Mouse (Mus musculus) neural tube, embryonic 12.5 days (tissue): ENCODE data around the gene Cacna1c. TPM values are rescaled to one million over a fixed set of nuclear protein-coding genes. Genes with fewer than 3 reads are reported as not detected.

Experiments used
- ATAC-seq: fragments of 200-750 bp; cut with Nextera tagmentation; 2 replicates; pipeline ENCODE4 v1.8.0; 2017; ENCODE audit warnings: low read depth, mild to moderate bottlenecking, moderate TSS enrichment, moderate library complexity; ENCODE audit not compliant: low FRiP score
- H3K27ac ChIP-seq: fragments of 300-500 bp; sonication (generic); 2 replicates; pipeline ENCODE4 v1.5.1; 2016
- H3K27me3 ChIP-seq: fragments of 300-500 bp; sonication (generic); replicated peaks from 2 replicates; pipeline ENCODE4 v1.6.1; 2016; ENCODE audit warnings: mild to moderate bottlenecking
- H3K36me3 ChIP-seq: fragments of 300-500 bp; sonication (generic); 2 replicates; pipeline ENCODE4 v1.6.1; 2016; ENCODE audit warnings: mild to moderate bottlenecking
- H3K4me1 ChIP-seq: fragments of 300-500 bp; sonication (generic); 2 replicates; pipeline ENCODE4 v1.6.1; 2016
- H3K4me2 ChIP-seq: fragments of 300-500 bp; sonication (generic); replicated peaks from 2 replicates; pipeline ENCODE4 v1.6.1; 2016; ENCODE audit warnings: mild to moderate bottlenecking
- H3K4me3 ChIP-seq: fragments of 300-500 bp; sonication (generic); 2 replicates; pipeline ENCODE4 v1.5.1; 2016
- H3K9ac ChIP-seq: fragments of 300-500 bp; sonication (generic); 2 replicates; pipeline ENCODE4 v1.6.1; 2016; ENCODE audit warnings: mild to moderate bottlenecking
- H3K9me3 ChIP-seq: fragments of 300-500 bp; sonication (generic); 2 replicates; pipeline ENCODE4 v1.6.1; 2016; ENCODE audit warnings: mild to moderate bottlenecking
- WGBS: fragments of 180-500 bp; shearing (Covaris S2); methylation state at CpG from one replicate; pipeline ENCODE4 v1.1.7; 2016; 5-methylcytosine and 5-hydroxymethylcytosine counted together
- polyA plus RNA-seq: library from polyadenylated mRNA; unstranded; fragments of >200 nt; fragmentation: Nextera tagmentation; extraction: Ambion mirVana; gene quantifications from 2 replicates; pipeline ENCODE4 v1.2.1, GENCODE M21; 2016

Gene Cacna1c
- polyA plus RNA-seq, 1 experiment from 2014 or later = 5.9 TPM

DNA sequence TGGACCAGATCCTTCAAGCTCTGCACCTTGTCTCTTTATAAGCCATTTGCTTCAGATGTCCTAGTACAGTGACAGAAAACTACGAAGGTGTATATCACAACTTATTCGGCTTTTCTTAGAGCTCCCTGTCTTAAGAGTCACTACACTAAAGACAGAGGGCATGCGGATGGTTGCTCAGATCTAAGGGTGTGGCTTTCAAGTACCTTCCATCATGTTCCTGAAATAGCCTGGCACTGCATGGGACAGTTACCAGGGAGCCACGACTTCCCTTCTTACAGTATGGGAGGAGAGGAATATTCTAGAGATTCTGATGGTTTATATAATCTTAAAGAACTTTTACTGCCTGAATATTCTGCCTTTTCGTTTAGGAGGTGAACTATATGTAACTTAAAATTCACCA, 289.3 kb downstream of the Cacna1c start:
- ATAC-seq = no peak
- WGBS = 91% methylated on average over 5 of the region's 5 CpGs

DNA sequence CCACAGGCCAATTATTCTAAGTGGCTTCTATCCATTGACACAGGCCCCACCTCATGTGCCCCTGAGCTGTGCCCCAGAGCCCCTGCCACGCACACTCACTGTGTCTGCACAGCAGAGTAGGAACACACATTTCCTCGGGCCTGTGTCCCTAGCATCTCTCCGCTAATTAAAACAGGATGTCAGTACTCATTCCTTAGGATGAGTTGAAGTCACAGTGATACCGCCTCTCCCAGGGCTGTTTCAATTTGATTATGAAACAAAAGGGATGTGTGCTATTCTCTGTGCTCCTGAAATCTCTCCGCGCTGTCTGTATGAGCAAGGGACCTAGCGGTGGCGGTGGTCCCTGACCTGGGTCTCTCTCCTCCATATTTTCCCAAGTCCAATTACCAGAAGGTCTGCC, 296.5 kb downstream of the Cacna1c start:
- Histone ChIP-seq H3K9me3 (no peaks in the 10 kb centered on the region), H3K36me3 (no peaks in the 10 kb centered on the region), H3K9ac (no peak overlapping the region), H3K27me3 (no peaks in the 10 kb centered on the region), H3K4me1 (no peaks in the 10 kb centered on the region), H3K4me3 (no peak overlapping the region), H3K4me2 (no peak overlapping the region), H3K27ac (no peak overlapping the region)
- 87% methylated on average over 8 of the region's 8 CpGs for WGBS
- no peak for ATAC-seq

More for the DNA sequence above, 289.3 kb downstream of the Cacna1c start:
- H3K27me3 ChIP-seq = no peaks in the 10 kb centered on the region
- no peak overlapping the region for H3K4me2 ChIP-seq
- H3K9ac ChIP-seq = no peak overlapping the region
- no peaks in the 10 kb centered on the region for H3K36me3 ChIP-seq
- no peaks in the 10 kb centered on the region for H3K4me1 ChIP-seq
- H3K27ac ChIP-seq = no peak overlapping the region
- H3K4me3 ChIP-seq = no peak overlapping the region
- H3K9me3 ChIP-seq = no peaks in the 10 kb centered on the region

GRCm38 (mm10) chr6:118897101-118897500, 299.1 kb downstream of the Cacna1c start:
- 45% methylated on average over 5 of the region's 5 CpGs for WGBS
- H3K9ac ChIP-seq = no peak overlapping the region
- no peaks in the 10 kb centered on the region for H3K27me3 ChIP-seq
- H3K4me2 ChIP-seq = no peak overlapping the region
- no peaks in the 10 kb centered on the region for H3K36me3 ChIP-seq
- H3K9me3 ChIP-seq = no peaks in the 10 kb centered on the region
- H3K4me3 ChIP-seq = no peak overlapping the region
- H3K4me1 ChIP-seq = no peaks in the 10 kb centered on the region; the same call in 1 of the 2 replicates
- ATAC-seq = no peak
- no peak overlapping the region for H3K27ac ChIP-seq

GRCm38 (mm10) chr6:118894043-118894442, 302.2 kb downstream of the Cacna1c start:
- WGBS = 89% methylated on average over 6 of the region's 6 CpGs
- no peak overlapping the region for H3K9ac ChIP-seq
- H3K4me3 ChIP-seq = no peak overlapping the region
- H3K27me3 ChIP-seq = no peaks in the 10 kb centered on the region
- H3K27ac ChIP-seq = no peak overlapping the region
- H3K4me2 ChIP-seq = no peak overlapping the region
- H3K9me3 ChIP-seq = no peaks in the 10 kb centered on the region
- no peaks in the 10 kb centered on the region for H3K36me3 ChIP-seq
- H3K4me1 ChIP-seq = no peaks in the 10 kb centered on the region; the same call in 1 of the 2 replicates
- ATAC-seq = no peak

DNA sequence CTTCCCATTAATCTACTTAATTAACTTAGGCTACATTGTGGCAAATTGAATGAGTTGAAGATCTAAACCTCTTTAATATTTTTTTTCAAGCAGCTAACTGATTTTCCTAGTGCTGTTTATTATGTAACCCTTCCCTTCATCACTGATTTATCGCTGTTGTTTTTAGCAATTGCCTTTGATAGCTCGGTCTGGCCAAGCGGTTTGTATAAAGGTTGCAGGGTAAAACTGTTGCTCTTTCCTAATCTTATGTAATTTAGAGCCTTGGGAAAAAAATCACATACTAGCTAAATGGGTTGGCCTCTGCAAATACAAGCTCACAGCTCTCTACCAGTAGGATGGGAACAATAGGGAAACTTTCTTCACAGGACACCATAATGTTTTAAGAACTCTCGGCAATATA, 306.8 kb downstream of the Cacna1c start:
- H3K4me1 ChIP-seq = no peaks in the 10 kb centered on the region; the same call in 1 of the 2 replicates
- WGBS = 79% methylated on average over 4 of the region's 4 CpGs
- no peak overlapping the region for H3K9ac ChIP-seq
- no peaks in the 10 kb centered on the region for H3K9me3 ChIP-seq
- no peak overlapping the region for H3K4me2 ChIP-seq
- ATAC-seq = no peak
- H3K27ac ChIP-seq = no peak overlapping the region
- H3K4me3 ChIP-seq = no peak overlapping the region
- H3K27me3 ChIP-seq = no peaks in the 10 kb centered on the region
- no peaks in the 10 kb centered on the region for H3K36me3 ChIP-seq

DNA sequence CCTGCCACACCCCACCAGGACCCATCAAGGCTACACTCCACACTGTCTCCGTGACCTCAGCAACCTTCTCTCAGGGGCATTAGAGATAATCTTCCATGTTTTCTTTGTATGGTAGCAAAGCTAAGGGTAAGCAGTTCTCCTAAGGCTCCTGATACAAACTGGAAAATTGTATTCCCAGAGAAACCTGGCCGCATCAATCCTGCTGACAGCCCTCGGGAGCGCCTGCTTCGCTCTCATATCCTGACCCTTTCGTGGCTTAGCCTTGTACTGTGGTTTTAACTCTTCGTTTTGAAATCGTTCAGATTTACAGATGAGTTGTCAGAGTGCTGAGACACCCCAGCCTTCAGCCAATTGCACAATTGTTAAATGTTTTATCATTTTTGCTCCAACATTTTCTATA, 309.2 kb downstream of the Cacna1c start:
- no peak overlapping the region for H3K27ac ChIP-seq

GRCm38 (mm10) chr6:118884961-118885360, 311.3 kb downstream of the Cacna1c start:
- ATAC-seq = no peak
- Histone ChIP-seq H3K27me3 (no peaks in the 10 kb centered on the region), H3K4me1 (no peaks in the 10 kb centered on the region), H3K4me3 (no peak overlapping the region), H3K27ac (no peak overlapping the region), H3K36me3 (no peaks in the 10 kb centered on the region), H3K9ac (no peak overlapping the region), H3K4me2 (no peak overlapping the region), H3K9me3 (no peaks in the 10 kb centered on the region)
- WGBS = 76% methylated on average over 1 of the region's 1 CpGs

More for the DNA sequence above, 309.2 kb downstream of the Cacna1c start:
- Histone ChIP-seq H3K9ac (no peak overlapping the region), H3K4me2 (no peak overlapping the region), H3K36me3 (no peaks in the 10 kb centered on the region), H3K27me3 (no peaks in the 10 kb centered on the region), H3K9me3 (no peaks in the 10 kb centered on the region), H3K4me3 (no peak overlapping the region), H3K4me1 (no peaks in the 10 kb centered on the region)
- 84% methylated on average over 8 of the region's 8 CpGs for WGBS
- no peak for ATAC-seq

GRCm38 (mm10) chr6:118884073-118884551, 312.1 kb downstream of the Cacna1c start:
- Histone ChIP-seq H3K4me3 (no peak overlapping the region), H3K36me3 (no peaks in the 10 kb centered on the region), H3K9ac (no peak overlapping the region), H3K27me3 (no peaks in the 10 kb centered on the region), H3K9me3 (no peaks in the 10 kb centered on the region), H3K27ac (no peak overlapping the region), H3K4me2 (no peak overlapping the region), H3K4me1 (no peaks in the 10 kb centered on the region)
- 67% methylated on average over 8 of the region's 8 CpGs for WGBS
- no peak for ATAC-seq

DNA sequence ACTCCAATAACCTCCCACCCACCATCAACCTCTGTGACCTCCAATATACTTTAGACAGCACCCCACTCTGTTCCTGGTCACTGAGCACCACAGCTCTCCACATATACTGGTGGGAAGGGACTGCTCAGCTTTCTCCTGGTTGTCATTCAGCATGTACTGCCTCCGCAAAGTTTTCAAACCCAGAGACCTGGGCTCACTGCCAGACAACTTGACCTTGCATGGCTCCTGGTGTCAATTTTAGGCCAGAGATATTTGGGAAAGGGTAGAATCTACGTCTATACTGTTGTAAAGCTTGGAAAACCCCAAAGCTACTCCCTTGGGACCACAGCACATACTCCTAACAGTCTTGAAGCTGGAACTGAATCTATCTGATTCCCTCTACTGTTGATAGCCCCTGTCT, 320.0 kb downstream of the Cacna1c start:
- no peaks in the 10 kb centered on the region for H3K4me1 ChIP-seq
- H3K4me2 ChIP-seq = no peak overlapping the region
- H3K9me3 ChIP-seq = no peaks in the 10 kb centered on the region
- no peaks in the 10 kb centered on the region for H3K27me3 ChIP-seq
- H3K9ac ChIP-seq = no peak overlapping the region
- no peak overlapping the region for H3K4me3 ChIP-seq
- H3K27ac ChIP-seq = no peak overlapping the region
- H3K36me3 ChIP-seq = no peaks in the 10 kb centered on the region
- no peak for ATAC-seq
- WGBS = 64% methylated on average over 2 of the region's 2 CpGs

- H3K27me3 ChIP-seq = no peaks in the 10 kb centered on the region
- no peaks in the 10 kb centered on the region for H3K9me3 ChIP-seq
- H3K9ac ChIP-seq = no peak overlapping the region
- H3K4me1 ChIP-seq = no peaks in the 10 kb centered on the region
- ATAC-seq = no peak
- no peak overlapping the region for H3K4me2 ChIP-seq
- no peaks in the 10 kb centered on the region for H3K36me3 ChIP-seq
- 73% methylated on average over 7 of the region's 7 CpGs for WGBS
- H3K4me3 ChIP-seq = no peak overlapping the region
- no peak overlapping the region for H3K27ac ChIP-seq
These were observed 325.9 kb downstream of the Cacna1c start for GRCm38 (mm10) chr6:118870241-118870841.

DNA sequence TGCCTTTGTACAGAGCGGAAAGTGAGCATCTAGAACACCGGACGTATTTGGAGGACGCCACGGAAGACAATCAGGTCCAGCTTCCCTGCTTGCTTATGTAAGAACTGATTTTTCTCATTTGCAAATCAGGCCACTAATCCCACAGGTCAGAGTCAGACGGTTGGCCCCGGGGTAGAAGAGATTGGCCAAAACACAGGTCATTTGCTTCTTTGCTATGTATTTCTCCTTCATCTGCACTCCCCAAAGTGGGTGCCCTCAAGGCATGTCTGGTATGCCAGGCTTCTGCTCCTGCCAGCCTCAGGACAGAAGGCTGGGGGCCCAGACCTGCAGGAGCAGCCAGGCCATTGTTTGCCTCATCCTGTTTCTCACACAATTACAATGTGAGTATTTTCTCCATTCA, 328.8 kb downstream of the Cacna1c start:
- Histone ChIP-seq H3K4me3 (no peak overlapping the region), H3K4me2 (no peak overlapping the region), H3K9ac (no peak overlapping the region), H3K9me3 (no peaks in the 10 kb centered on the region), H3K4me1 (no peaks in the 10 kb centered on the region), H3K27ac (no peak overlapping the region), H3K27me3 (no peaks in the 10 kb centered on the region), H3K36me3 (no peaks in the 10 kb centered on the region)
- 92% methylated on average over 7 of the region's 7 CpGs for WGBS
- ATAC-seq = no peak

DNA sequence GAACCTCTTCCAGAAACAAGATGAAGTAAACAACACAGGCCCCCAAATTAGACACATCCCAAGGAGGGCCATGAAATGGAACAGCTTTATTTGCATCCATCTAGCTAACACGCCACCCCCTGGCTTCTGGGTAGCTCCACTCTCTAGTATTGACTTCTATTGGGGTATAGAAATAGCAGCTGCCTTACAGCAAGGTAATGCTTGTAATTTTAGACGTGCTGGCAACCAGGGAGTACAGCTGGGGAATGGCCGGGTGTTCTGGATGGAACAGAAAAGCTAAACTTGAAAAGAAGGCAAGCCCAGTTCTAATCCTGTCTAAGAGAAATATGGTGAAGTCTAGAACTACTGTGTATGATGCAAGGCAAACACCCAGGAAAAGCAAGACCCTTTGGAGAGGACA, 329.3 kb downstream of the Cacna1c start:
- H3K36me3 ChIP-seq = no peaks in the 10 kb centered on the region
- no peaks in the 10 kb centered on the region for H3K4me1 ChIP-seq
- 78% methylated on average over 3 of the region's 3 CpGs for WGBS
- no peak overlapping the region for H3K9ac ChIP-seq
- ATAC-seq = no peak
- H3K4me3 ChIP-seq = no peak overlapping the region
- no peak overlapping the region for H3K27ac ChIP-seq
- H3K9me3 ChIP-seq = no peaks in the 10 kb centered on the region
- no peak overlapping the region for H3K4me2 ChIP-seq
- H3K27me3 ChIP-seq = no peaks in the 10 kb centered on the region

DNA sequence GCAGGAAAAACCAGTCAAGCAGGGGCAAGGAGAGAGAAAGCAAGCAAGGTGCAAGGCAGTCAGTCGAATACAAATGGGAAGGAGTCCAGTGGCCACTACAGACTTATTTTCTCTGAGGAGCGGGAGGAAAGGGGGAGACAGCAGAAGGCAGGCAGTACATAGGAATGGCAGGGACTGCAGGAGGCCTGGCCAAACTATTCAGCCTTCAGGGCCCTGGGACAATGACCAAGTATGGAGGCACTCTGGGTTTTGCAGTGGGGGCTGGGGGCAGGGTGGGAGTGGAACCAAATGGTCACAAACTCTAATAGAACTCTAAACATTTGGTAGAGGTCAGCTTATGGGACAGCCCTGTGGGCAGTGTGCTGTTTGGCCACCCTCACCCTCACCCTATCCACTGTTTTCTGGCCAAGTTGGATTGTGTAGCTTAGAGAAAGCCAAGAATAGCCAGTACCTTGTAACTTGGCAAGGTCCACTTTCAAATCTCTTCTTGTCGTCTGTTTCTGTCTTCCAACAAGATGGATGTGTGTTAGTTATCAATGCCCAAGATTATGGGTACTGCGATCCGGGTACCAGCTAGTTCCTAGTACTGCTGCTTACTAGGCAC, 330.3 kb downstream of the Cacna1c start:
- no peak for ATAC-seq
- no peaks in the 10 kb centered on the region for H3K36me3 ChIP-seq
- no peak overlapping the region for H3K4me3 ChIP-seq
- no peak overlapping the region for H3K9ac ChIP-seq
- no peaks in the 10 kb centered on the region for H3K9me3 ChIP-seq
- no peak overlapping the region for H3K27ac ChIP-seq
- no peak overlapping the region for H3K4me2 ChIP-seq
- H3K27me3 ChIP-seq = no peaks in the 10 kb centered on the region
- H3K4me1 ChIP-seq = no peaks in the 10 kb centered on the region
- 79% methylated on average over 5 of the region's 5 CpGs for WGBS
